Mouse (Mus musculus): ENCODE results near the gene Agap2. TPM values are rescaled to one million over a fixed set of nuclear protein-coding genes. Genes with fewer than 3 reads are reported as not detected.

The Agap2 gene
- polyA plus RNA-seq, 2 experiments: 0.57 to 3.0 TPM

DNA sequence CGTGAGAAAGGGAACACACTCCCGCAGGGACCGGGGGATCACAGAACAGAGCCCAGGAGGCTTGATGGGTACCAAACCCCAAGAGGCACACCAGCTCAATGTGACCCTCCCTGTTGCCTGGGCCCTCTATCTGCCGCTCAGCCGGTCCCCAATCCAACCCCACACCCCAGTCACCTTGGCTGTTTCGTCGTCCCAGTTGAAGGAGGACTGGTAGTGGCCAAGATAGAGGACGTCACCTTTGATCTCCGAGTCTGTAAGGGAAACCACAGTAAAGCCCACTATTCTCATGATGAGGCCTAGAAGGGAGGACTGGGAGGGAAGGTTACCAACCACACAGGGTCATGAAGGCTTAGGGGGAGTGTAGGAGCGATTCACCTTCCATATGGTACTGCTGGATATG, 44.1 kb downstream of the Agap2 start:
- Histone ChIP-seq H3K4me3 (ENCODE audit: insufficient read depth in 1 of 2, low read depth in 2 of 2, low read length in 2 of 2) (no peak overlapping the region), H3K36me3 (replicated peaks; ENCODE audit: control insufficient read depth, insufficient read depth, low read depth) (peaks cover 23% of the 10 kb centered on the region), H3K9me3 (ENCODE audit: control insufficient read depth, low read length) (no peaks in the 10 kb centered on the region), H3K4me2 (ENCODE audit: low read depth) (no peak overlapping the region), H3K9ac (replicated peaks) (no peak overlapping the region), H3K27ac (no peak overlapping the region), H3K4me1 (replicated peaks; ENCODE audit: control insufficient read depth in 2 of 2, insufficient read depth in 2 of 2, low read length in 1 of 2) (peaks cover 19% of the 10 kb centered on the region in 2 experiments), H3K27me3 (ENCODE audit: control insufficient read depth, insufficient read depth, low read length) (no peaks in the 10 kb centered on the region)
- ATAC-seq (ENCODE audit: insufficient read depth) (no peak), DNase-seq (ENCODE audit: low read depth in 3 of 3, low spot score in 3 of 3) (no peak)
- no peak for TF ChIP-seq EP300 (IDR thresholded peaks at IDR 0.05; ENCODE audit: low read depth)
- no peak for TF ChIP-seq CTCF (IDR thresholded peaks at IDR 0.05; ENCODE audit: low read depth)
- WGBS (ENCODE audit: insufficient replicate concordance): 85% methylated on average over 10 of the region's 10 CpGs

GRCm38 (mm10) chr10:127120301-127121065, 45.4 kb downstream of the Agap2 start:
- H3K4me2 ChIP-seq (ENCODE audit: low read depth): peak overlapping the region; percentile 96
- H3K4me3 ChIP-seq (ENCODE audit: insufficient read depth in 1 of 2, low read depth in 2 of 2, low read length in 2 of 2): peak overlapping the region; percentile 81 to 84
- TF ChIP-seq EP300 (IDR thresholded peaks at IDR 0.05; ENCODE audit: low read depth): no peak
- peak; percentile 11; the same call in 1 of the 2 replicates for TF ChIP-seq CTCF (IDR thresholded peaks at IDR 0.05; ENCODE audit: low read depth)
- peaks cover 23% of the 10 kb centered on the region for H3K36me3 ChIP-seq (replicated peaks; ENCODE audit: control insufficient read depth, insufficient read depth, low read depth)
- H3K27me3 ChIP-seq (ENCODE audit: control insufficient read depth, insufficient read depth, low read length): no peaks in the 10 kb centered on the region
- DNase-seq (ENCODE audit: low read depth in 3 of 3, low spot score in 3 of 3) (no peak), ATAC-seq (ENCODE audit: insufficient read depth) (peak; percentile 34)
- H3K9me3 ChIP-seq (ENCODE audit: control insufficient read depth, low read length): no peaks in the 10 kb centered on the region
- 4% methylated on average over 33 of the region's 34 CpGs for WGBS (ENCODE audit: insufficient replicate concordance)
- H3K27ac ChIP-seq: no peak overlapping the region; the same call in 1 of the 2 replicates
- H3K4me1 ChIP-seq (replicated peaks; ENCODE audit: control insufficient read depth in 2 of 2, insufficient read depth in 2 of 2, low read length in 1 of 2): peaks cover 25 to 26% of the 10 kb centered on the region in 2 experiments
- H3K9ac ChIP-seq (replicated peaks): peak overlapping the region; percentile 78

- no peaks in the 10 kb centered on the region for H3K27me3 ChIP-seq (ENCODE audit: control insufficient read depth, insufficient read depth, low read length)
- TF ChIP-seq EP300 (IDR thresholded peaks at IDR 0.05; ENCODE audit: low read depth) (peak; percentile 38; the same call in 1 of the 2 replicates), CTCF (IDR thresholded peaks at IDR 0.05; ENCODE audit: low read depth) (no peak)
- WGBS (ENCODE audit: insufficient replicate concordance): under 1% methylated on average over 19 of the region's 19 CpGs
- H3K27ac ChIP-seq: peak within 1 kb of the TSS; percentile 78; the same call in 1 of the 2 replicates
- H3K4me1 ChIP-seq (replicated peaks; ENCODE audit: control insufficient read depth in 2 of 2, insufficient read depth in 2 of 2, low read length in 1 of 2): peaks cover 28 to 30% of the 10 kb centered on the region in 2 experiments
- H3K4me2 ChIP-seq (ENCODE audit: low read depth): peak within 1 kb of the TSS; percentile 96
- H3K9me3 ChIP-seq (ENCODE audit: control insufficient read depth, low read length): no peaks in the 10 kb centered on the region
- peak; percentile 94 for ATAC-seq (ENCODE audit: insufficient read depth)
- H3K4me3 ChIP-seq (ENCODE audit: insufficient read depth in 1 of 2, low read depth in 2 of 2, low read length in 2 of 2): peak within 1 kb of the TSS; percentile 81 to 84
- H3K9ac ChIP-seq (replicated peaks): peak within 1 kb of the TSS; percentile 78
- peaks cover 19% of the 10 kb centered on the region for H3K36me3 ChIP-seq (replicated peaks; ENCODE audit: control insufficient read depth, insufficient read depth, low read depth)
- DNase-seq (ENCODE audit: low read depth in 3 of 3, low spot score in 3 of 3): peak; percentile 97 to 98 (median 98)
Measured at GRCm38 (mm10) chr10:127121066-127121477, 46.0 kb downstream of the Agap2 start, which contains the start of gene Os9. TSS of gene Os9 (minus strand) at chr10:127121131.

DNA sequence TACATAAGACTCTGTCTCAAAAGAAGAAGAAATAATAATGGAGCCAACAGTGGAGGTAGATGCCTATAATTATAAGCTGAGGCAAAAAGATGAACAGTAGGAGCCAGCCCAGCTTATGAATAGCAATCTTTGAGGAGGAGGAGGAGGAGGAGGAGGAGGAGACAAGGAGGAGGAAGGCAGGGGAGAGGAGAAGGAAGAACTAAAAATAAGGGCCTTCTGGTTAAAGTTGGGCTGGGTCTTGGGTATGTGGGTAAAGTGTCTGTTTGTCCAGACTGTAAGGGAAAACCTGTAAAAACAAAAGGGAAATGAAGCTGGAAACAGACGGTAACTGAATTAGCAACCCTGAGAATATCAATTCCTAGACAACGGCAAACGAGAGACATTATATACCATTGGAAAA, 46.9 kb downstream of the Agap2 start:
- no peak overlapping the region; the same call in 1 of the 2 replicates for H3K9ac ChIP-seq (replicated peaks)
- peaks cover 37 to 40% of the 10 kb centered on the region in 2 experiments for H3K4me1 ChIP-seq (replicated peaks; ENCODE audit: control insufficient read depth in 2 of 2, insufficient read depth in 2 of 2, low read length in 1 of 2)
- DNase-seq (ENCODE audit: low read depth in 3 of 3, low spot score in 3 of 3) (no peak), ATAC-seq (ENCODE audit: insufficient read depth) (no peak)
- no peaks in the 10 kb centered on the region for H3K27me3 ChIP-seq (ENCODE audit: control insufficient read depth, insufficient read depth, low read length)
- no peak overlapping the region for H3K4me3 ChIP-seq (ENCODE audit: insufficient read depth in 1 of 2, low read depth in 2 of 2, low read length in 2 of 2)
- WGBS (ENCODE audit: insufficient replicate concordance): 73% methylated on average over 3 of the region's 3 CpGs
- peaks cover 18% of the 10 kb centered on the region for H3K36me3 ChIP-seq (replicated peaks; ENCODE audit: control insufficient read depth, insufficient read depth, low read depth)
- H3K9me3 ChIP-seq (ENCODE audit: control insufficient read depth, low read length): no peaks in the 10 kb centered on the region
- no peak for TF ChIP-seq EP300 (IDR thresholded peaks at IDR 0.05; ENCODE audit: low read depth)
- TF ChIP-seq CTCF (IDR thresholded peaks at IDR 0.05; ENCODE audit: low read depth): no peak
- peak overlapping the region; percentile 78 for H3K27ac ChIP-seq
- H3K4me2 ChIP-seq (ENCODE audit: low read depth): peak overlapping the region; percentile 73

DNA sequence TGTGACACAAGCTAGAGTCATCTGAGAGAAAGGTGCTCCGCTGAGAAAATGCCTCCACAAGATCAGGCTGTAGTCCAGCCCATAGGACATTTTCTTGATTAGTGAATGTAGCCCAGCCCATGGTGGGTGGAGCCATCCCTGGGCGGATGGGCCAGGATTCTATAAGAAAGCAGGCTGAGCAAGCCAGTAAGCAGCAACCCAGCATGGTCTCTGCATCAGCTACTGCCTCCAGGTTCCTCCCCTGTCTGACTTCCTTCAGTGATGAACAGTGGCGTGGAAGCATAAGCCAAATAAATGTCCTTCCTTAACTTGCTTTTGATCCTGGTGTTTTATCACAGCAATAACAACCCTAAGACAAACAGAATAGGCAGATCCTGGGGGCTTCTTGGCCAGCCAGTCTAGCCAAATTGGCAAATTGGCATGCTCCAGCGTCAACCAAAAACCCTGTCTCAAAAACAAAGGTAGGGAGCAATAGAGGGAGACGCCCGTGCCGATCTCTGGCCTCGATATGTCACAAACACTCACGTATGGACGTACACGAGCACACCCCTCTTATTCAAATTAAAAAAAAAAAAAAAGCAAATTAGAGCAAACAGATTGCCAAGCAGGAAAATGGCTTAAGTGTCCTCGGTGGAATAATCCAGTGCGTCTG, 47.8 kb downstream of the Agap2 start:
- Histone ChIP-seq H3K4me3 (ENCODE audit: insufficient read depth in 1 of 2, low read depth in 2 of 2, low read length in 2 of 2) (peak overlapping the region; percentile 46 to 56), H3K27ac (peak overlapping the region; percentile 78), H3K27me3 (ENCODE audit: control insufficient read depth, insufficient read depth, low read length) (no peaks in the 10 kb centered on the region), H3K4me2 (ENCODE audit: low read depth) (peak overlapping the region; percentile 73), H3K9me3 (ENCODE audit: control insufficient read depth, low read length) (no peaks in the 10 kb centered on the region), H3K4me1 (replicated peaks; ENCODE audit: control insufficient read depth in 2 of 2, insufficient read depth in 2 of 2, low read length in 1 of 2) (peaks cover 43 to 46% of the 10 kb centered on the region in 2 experiments), H3K9ac (replicated peaks) (peak overlapping the region; percentile 49), H3K36me3 (replicated peaks; ENCODE audit: control insufficient read depth, insufficient read depth, low read depth) (peaks cover 13% of the 10 kb centered on the region)
- no peak for TF ChIP-seq CTCF (IDR thresholded peaks at IDR 0.05; ENCODE audit: low read depth)
- TF ChIP-seq EP300 (IDR thresholded peaks at IDR 0.05; ENCODE audit: low read depth): no peak
- ATAC-seq (ENCODE audit: insufficient read depth) (peak; percentile 57), DNase-seq (ENCODE audit: low read depth in 3 of 3, low spot score in 3 of 3) (peak; percentile 72 to 77 (median 76))
- 18% methylated on average over 13 of the region's 13 CpGs for WGBS (ENCODE audit: insufficient replicate concordance)
